Mouse (Mus musculus): ENCODE measurements around the gene Ffar1. TPM values are rescaled to one million over a fixed set of nuclear protein-coding genes. Genes with fewer than 3 reads are reported as not detected.
A peak's percentile ranks its signal among the peaks of the same experiment; 100 is the strongest.

Gene Ffar1
- total RNA-seq (2014; fragmentation: Nextera tagmentation), result 0.24 TPM in 1 of 2 replicates, not detected in the other
- not detected in 2 replicates for total RNA-seq (2017)

GRCm38 (mm10) chr7:30861464-30861863 is at the start of gene Ffar1:
Gene Ffar1, minus strand, starts transcription at chr7:30861564.
- no peak for ATAC-seq (replicated peaks; ENCODE audit: low FRiP score, low TSS enrichment, poor library complexity, severe bottlenecking)

GRCm38 (mm10) chr7:30909773-30910172 is 48.4 kb upstream of the Ffar1 start:
- ATAC-seq (replicated peaks; ENCODE audit: low FRiP score, low TSS enrichment, poor library complexity, severe bottlenecking), result no peak

- ATAC-seq (replicated peaks; ENCODE audit: low FRiP score, low TSS enrichment, poor library complexity, severe bottlenecking), result no peak
Observed at GRCm38 (mm10) chr7:30908992-30909431, 47.6 kb upstream of the Ffar1 start.

- no peak for ATAC-seq (replicated peaks; ENCODE audit: low FRiP score, low TSS enrichment, poor library complexity, severe bottlenecking)
Observed at GRCm38 (mm10) chr7:30908277-30908991, 47.1 kb upstream of the Ffar1 start.

- ATAC-seq (replicated peaks; ENCODE audit: low FRiP score, low TSS enrichment, poor library complexity, severe bottlenecking), result no peak
Observed at GRCm38 (mm10) chr7:30904042-30904441, 42.7 kb upstream of the Ffar1 start.

- no peak for ATAC-seq (replicated peaks; ENCODE audit: low FRiP score, low TSS enrichment, poor library complexity, severe bottlenecking)
Observed at GRCm38 (mm10) chr7:30895217-30895616, 33.9 kb upstream of the Ffar1 start.

- no peak for ATAC-seq (replicated peaks; ENCODE audit: low FRiP score, low TSS enrichment, poor library complexity, severe bottlenecking)
Observed at GRCm38 (mm10) chr7:30892515-30892914, 31.2 kb upstream of the Ffar1 start.

- ATAC-seq (replicated peaks; ENCODE audit: low FRiP score, low TSS enrichment, poor library complexity, severe bottlenecking), result no peak
Observed at GRCm38 (mm10) chr7:30891746-30892145, 30.4 kb upstream of the Ffar1 start.

GRCm38 (mm10) chr7:30890681-30891080 is 29.3 kb upstream of the Ffar1 start:
- ATAC-seq (replicated peaks; ENCODE audit: low FRiP score, low TSS enrichment, poor library complexity, severe bottlenecking), result no peak

GRCm38 (mm10) chr7:30888786-30889185 is 27.4 kb upstream of the Ffar1 start:
- ATAC-seq (replicated peaks; ENCODE audit: low FRiP score, low TSS enrichment, poor library complexity, severe bottlenecking), result no peak

- ATAC-seq (replicated peaks; ENCODE audit: low FRiP score, low TSS enrichment, poor library complexity, severe bottlenecking), result no peak
Observed at GRCm38 (mm10) chr7:30887568-30888188, 26.3 kb upstream of the Ffar1 start.

- no peak for ATAC-seq (replicated peaks; ENCODE audit: low FRiP score, low TSS enrichment, poor library complexity, severe bottlenecking)
Observed at GRCm38 (mm10) chr7:30886852-30887251, 25.5 kb upstream of the Ffar1 start.

- ATAC-seq (replicated peaks; ENCODE audit: low FRiP score, low TSS enrichment, poor library complexity, severe bottlenecking), result no peak
Observed at GRCm38 (mm10) chr7:30884047-30884446, 22.7 kb upstream of the Ffar1 start.

GRCm38 (mm10) chr7:30881367-30881766 is 20.0 kb upstream of the Ffar1 start:
- no peak for ATAC-seq (replicated peaks; ENCODE audit: low FRiP score, low TSS enrichment, poor library complexity, severe bottlenecking)

GRCm38 (mm10) chr7:30880176-30880575 is 18.8 kb upstream of the Ffar1 start, which contains the start of gene Cd22:
Gene Cd22, minus strand, starts transcription at chr7:30880342.
- no peak for ATAC-seq (replicated peaks; ENCODE audit: low FRiP score, low TSS enrichment, poor library complexity, severe bottlenecking)

GRCm38 (mm10) chr7:30878950-30879349 is 17.6 kb upstream of the Ffar1 start:
- no peak for ATAC-seq (replicated peaks; ENCODE audit: low FRiP score, low TSS enrichment, poor library complexity, severe bottlenecking)

- peak; percentile 41; the same call in 1 of the 2 replicates for ATAC-seq (replicated peaks; ENCODE audit: low FRiP score, low TSS enrichment, poor library complexity, severe bottlenecking)
Observed at GRCm38 (mm10) chr7:30873083-30873482, 11.7 kb upstream of the Ffar1 start.

GRCm38 (mm10) chr7:30863386-30863785 is 2.0 kb upstream of the Ffar1 start:
- ATAC-seq (replicated peaks; ENCODE audit: low FRiP score, low TSS enrichment, poor library complexity, severe bottlenecking), result no peak

- ATAC-seq (replicated peaks; ENCODE audit: low FRiP score, low TSS enrichment, poor library complexity, severe bottlenecking), result peak; percentile 81
Observed at GRCm38 (mm10) chr7:30859635-30860402, 1.5 kb downstream of the Ffar1 start.

GRCm38 (mm10) chr7:30859290-30859634 is 2.1 kb downstream of the Ffar1 start:
- ATAC-seq (replicated peaks; ENCODE audit: low FRiP score, low TSS enrichment, poor library complexity, severe bottlenecking), result peak; percentile 71

Measured in megakaryocyte-erythroid progenitor cell, adult 5-6 weeks (primary cell).